Mouse (Mus musculus) liver, embryonic 12.5 days (tissue): ENCODE results near the gene Trp53tg5. TPM values are rescaled to one million over a fixed set of nuclear protein-coding genes. Genes with fewer than 3 reads are reported as not detected.

ENCODE experiments used
- ATAC-seq: fragments of 200-750 bp; cut with Nextera tagmentation; 2 replicates; pipeline ENCODE4 v1.8.0; 2017; ENCODE audit warnings: moderate number of reproducible peaks, mild to moderate bottlenecking, moderate library complexity
- H3K27ac ChIP-seq: fragments of 300-500 bp; sonication (generic); 2 replicates; pipeline ENCODE4 v1.5.1; 2016; ENCODE audit warnings: mild to moderate bottlenecking
- H3K27me3 ChIP-seq: fragments of 300-500 bp; sonication (generic); replicated peaks from 2 replicates; pipeline ENCODE4 v1.6.1; 2016; ENCODE audit warnings: mild to moderate bottlenecking, moderate library complexity
- H3K36me3 ChIP-seq: fragments of 300-500 bp; sonication (generic); 2 replicates; pipeline ENCODE4 v1.6.1; 2016; ENCODE audit warnings: mild to moderate bottlenecking, moderate library complexity
- H3K4me1 ChIP-seq: fragments of 300-500 bp; sonication (generic); 2 replicates; pipeline ENCODE4 v1.6.1; 2016
- H3K4me2 ChIP-seq: fragments of 300-500 bp; sonication (generic); 2 replicates; pipeline ENCODE4 v1.6.1; 2016; ENCODE audit warnings: mild to moderate bottlenecking, moderate library complexity
- H3K4me3 ChIP-seq: fragments of 300-500 bp; sonication (generic); 2 replicates; pipeline ENCODE4 v1.5.1; 2016; ENCODE audit warnings: mild to moderate bottlenecking, moderate library complexity
- H3K9ac ChIP-seq: fragments of 300-500 bp; sonication (generic); 2 replicates; pipeline ENCODE4 v1.6.1; 2016; ENCODE audit warnings: mild to moderate bottlenecking, moderate library complexity
- H3K9me3 ChIP-seq: fragments of 300-500 bp; sonication (generic); replicated peaks from 2 replicates; pipeline ENCODE4 v1.6.1; 2016; ENCODE audit warnings: mild to moderate bottlenecking, moderate library complexity
- WGBS: fragments of 180-500 bp; shearing (Covaris S2); methylation state at CpG from one replicate; pipeline ENCODE4 v1.1.7; 2016; ENCODE audit not compliant: insufficient replicate concordance; 5-methylcytosine and 5-hydroxymethylcytosine counted together
- polyA plus RNA-seq: library from polyadenylated mRNA; unstranded; fragments of >200 nt; fragmentation: Nextera tagmentation; extraction: Ambion mirVana; gene quantifications from 2 replicates; pipeline ENCODE4 v1.2.1, GENCODE M21; 2016

The Trp53tg5 gene
- polyA plus RNA-seq, 1 experiment from 2014 or later: not detected

DNA sequence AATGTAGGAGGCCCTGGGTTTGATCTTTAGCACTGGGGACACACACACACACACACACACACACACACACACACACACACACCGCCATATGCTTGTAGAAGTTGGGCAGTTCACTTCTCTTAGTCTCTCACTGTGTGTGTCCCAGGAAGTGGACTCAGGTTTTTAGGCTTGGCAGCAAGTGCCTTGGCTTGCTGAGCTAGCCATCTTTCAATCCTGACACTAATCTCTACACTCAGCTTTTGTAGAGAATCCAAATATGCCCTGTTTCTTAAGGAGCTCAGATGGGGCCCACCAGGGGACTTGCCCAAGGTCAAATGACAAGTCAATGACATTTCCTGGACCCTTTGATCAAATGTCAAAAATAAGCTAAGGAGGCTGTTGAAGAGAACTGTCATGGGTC, 17.1 kb downstream of the Trp53tg5 start:
- no peak for ATAC-seq
- Histone ChIP-seq H3K36me3 (no peaks in the 10 kb centered on the region), H3K9ac (no peak overlapping the region), H3K4me1 (peaks cover 11% of the 10 kb centered on the region; the same call in 1 of the 2 replicates), H3K4me3 (no peak overlapping the region), H3K27ac (peak overlapping the region; percentile 52), H3K27me3 (peaks cover 34% of the 10 kb centered on the region), H3K4me2 (no peak overlapping the region), H3K9me3 (no peaks in the 10 kb centered on the region)
- WGBS: 56% methylated on average over 1 of the region's 1 CpGs

DNA sequence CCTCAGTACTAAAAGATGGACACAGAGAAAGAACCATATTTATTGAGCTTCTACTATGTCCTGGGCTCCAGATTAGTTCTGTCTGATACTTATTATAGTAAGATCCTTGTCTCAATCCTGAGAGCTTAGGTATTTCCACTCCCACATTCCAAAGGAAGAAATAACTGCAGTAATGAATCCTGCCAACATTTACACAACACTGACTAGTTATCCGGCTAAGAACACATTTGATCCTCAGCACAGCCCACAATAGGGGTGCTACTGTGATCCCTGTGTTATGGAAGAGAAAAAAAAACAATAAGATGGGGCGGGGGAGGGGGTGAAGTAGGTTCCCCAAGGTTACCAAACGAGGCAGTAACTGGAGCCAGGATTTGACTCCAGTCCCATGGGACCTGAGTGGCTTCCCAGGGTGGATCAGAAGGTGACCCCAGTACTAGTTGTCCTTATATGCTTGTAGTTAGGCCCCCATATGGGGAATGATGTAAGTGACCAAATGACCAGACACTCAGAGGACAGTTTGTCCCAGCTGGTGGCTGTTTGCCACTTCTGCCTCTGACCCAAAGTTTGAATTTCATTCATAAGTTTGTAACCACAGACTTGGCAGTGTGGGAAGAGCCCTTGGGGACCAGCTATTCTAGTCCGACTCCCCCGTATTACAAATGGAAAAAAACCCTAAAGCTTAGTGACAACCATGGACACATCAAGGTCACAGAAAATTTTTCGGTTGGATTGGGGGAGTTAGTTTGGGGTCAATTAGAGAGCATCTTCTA, 17.9 kb downstream of the Trp53tg5 start:
- H3K36me3 ChIP-seq: no peaks in the 10 kb centered on the region
- no peak overlapping the region for H3K9ac ChIP-seq
- 57% methylated on average over 6 of the region's 6 CpGs for WGBS
- H3K4me3 ChIP-seq: no peak overlapping the region
- no peak overlapping the region for H3K4me2 ChIP-seq
- no peaks in the 10 kb centered on the region for H3K9me3 ChIP-seq
- no peak for ATAC-seq
- peaks cover 11% of the 10 kb centered on the region; the same call in 1 of the 2 replicates for H3K4me1 ChIP-seq
- no peak overlapping the region for H3K27ac ChIP-seq
- peaks cover 34% of the 10 kb centered on the region for H3K27me3 ChIP-seq

DNA sequence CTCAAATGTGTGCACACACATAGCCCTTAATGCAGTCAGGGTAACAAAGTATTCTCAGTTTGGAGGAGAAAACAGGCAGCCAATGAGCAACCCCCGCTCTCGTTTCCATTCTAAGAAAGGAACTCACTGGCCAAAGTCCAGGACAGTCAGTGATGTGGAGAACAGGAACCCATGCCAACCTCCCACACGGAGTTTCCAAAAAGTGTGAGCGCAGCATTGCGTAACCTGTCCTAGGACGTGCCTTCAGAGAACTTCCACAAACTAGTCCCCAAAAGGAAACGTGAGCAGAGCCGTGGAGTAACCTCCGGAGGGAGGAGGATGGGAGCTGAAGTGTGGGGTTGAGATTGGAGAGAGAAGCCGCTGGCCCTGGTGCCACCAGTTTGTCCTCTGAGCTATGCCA, 18.7 kb downstream of the Trp53tg5 start:
- Histone ChIP-seq H3K4me2 (no peak overlapping the region), H3K4me1 (peaks cover 11% of the 10 kb centered on the region; the same call in 1 of the 2 replicates), H3K4me3 (no peak overlapping the region), H3K9ac (no peak overlapping the region), H3K36me3 (no peaks in the 10 kb centered on the region), H3K27me3 (peaks cover 34% of the 10 kb centered on the region), H3K9me3 (no peaks in the 10 kb centered on the region), H3K27ac (no peak overlapping the region)
- ATAC-seq: no peak
- WGBS: 44% methylated on average over 10 of the region's 10 CpGs

GRCm38 (mm10) chr2:164453887-164454500, 19.5 kb downstream of the Trp53tg5 start:
- WGBS: 52% methylated on average over 7 of the region's 7 CpGs
- no peak for ATAC-seq
- H3K4me3 ChIP-seq: no peak overlapping the region
- no peaks in the 10 kb centered on the region for H3K9me3 ChIP-seq
- no peak overlapping the region for H3K4me2 ChIP-seq
- peaks cover 34% of the 10 kb centered on the region for H3K27me3 ChIP-seq
- H3K4me1 ChIP-seq: peaks cover 11% of the 10 kb centered on the region; the same call in 1 of the 2 replicates
- H3K36me3 ChIP-seq: no peaks in the 10 kb centered on the region
- no peak overlapping the region for H3K27ac ChIP-seq
- no peak overlapping the region for H3K9ac ChIP-seq

DNA sequence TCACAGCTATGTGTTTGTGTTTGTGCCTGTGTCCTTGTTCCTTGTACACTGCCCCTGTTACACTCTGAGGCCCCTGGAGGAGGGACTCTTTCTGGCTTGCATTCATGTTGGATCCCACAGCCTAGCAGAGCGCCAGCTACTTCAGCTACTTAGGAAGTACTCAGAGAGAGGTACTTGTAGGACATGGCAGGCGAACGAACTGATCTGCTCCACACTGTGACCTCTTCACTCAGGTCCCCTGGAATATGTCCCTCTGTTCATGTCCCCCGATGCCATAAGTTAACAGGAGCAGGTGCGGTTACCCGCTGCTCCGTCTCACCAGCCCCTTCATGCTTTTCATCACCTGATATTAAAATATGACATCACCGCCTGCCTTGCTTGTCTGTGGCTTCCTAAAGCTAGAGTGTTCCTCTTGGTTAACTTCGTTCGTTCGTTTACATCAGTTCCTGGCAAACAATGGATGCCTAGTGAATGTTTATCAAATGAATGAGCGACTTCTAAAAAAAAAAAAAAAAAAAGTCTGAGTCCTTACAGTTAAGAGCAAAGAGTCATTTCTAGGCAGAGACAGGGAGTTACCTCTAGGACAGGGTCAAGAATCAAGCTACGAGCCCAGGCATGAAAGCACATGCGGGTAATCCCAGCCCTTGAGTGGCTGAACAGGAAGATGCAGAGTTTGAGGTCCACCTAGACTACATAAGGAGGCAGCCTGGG, 20.3 kb downstream of the Trp53tg5 start:
- 64% methylated on average over 14 of the region's 14 CpGs for WGBS
- H3K27ac ChIP-seq: no peak overlapping the region

DNA sequence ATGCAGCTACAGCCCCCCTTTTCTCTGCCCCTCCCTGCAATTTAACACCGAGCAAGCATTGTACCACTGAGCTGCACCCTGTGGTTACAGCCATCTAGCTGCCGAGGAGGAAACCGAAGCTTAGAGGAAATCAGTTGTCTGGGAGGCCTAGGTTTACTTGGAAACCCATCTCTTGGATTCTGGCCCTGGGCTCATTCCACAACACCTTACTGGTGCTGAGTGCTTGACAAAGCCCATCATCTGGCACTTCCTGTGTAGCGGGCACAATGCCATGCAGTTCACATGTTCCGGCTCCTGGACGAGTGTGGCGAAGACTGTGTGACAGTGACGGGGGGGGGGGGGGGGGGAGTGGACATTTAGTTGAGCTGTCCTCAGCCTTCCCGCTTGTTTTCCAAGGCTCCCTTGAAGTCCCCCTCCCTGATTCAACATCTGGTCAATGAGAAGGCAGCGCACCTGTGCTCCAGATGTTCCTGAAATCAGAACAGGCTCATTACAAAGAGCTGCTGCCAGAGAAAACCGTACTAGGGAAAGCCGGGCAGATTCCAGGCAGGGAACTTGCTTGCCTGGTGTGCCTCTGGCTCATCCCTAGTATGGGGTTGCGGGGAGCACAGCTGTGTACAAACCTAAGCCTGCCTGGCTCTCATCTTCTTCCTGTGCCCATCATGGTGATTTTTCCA, 21.4 kb downstream of the Trp53tg5 start:
- Histone ChIP-seq H3K27me3 (peaks cover 24% of the 10 kb centered on the region; the same call in 1 of the 2 replicates), H3K27ac (no peak overlapping the region), H3K9ac (no peak overlapping the region), H3K36me3 (no peaks in the 10 kb centered on the region), H3K4me1 (peaks cover 11% of the 10 kb centered on the region; the same call in 1 of the 2 replicates), H3K4me3 (no peak overlapping the region), H3K9me3 (no peaks in the 10 kb centered on the region), H3K4me2 (no peak overlapping the region)
- ATAC-seq: no peak
- 56% methylated on average over 12 of the region's 13 CpGs for WGBS

More for the DNA sequence above, 20.3 kb downstream of the Trp53tg5 start:
- ATAC-seq: no peak
- peaks cover 29% of the 10 kb centered on the region; the same call in 1 of the 2 replicates for H3K27me3 ChIP-seq
- H3K9me3 ChIP-seq: no peaks in the 10 kb centered on the region
- H3K4me1 ChIP-seq: peaks cover 11% of the 10 kb centered on the region; the same call in 1 of the 2 replicates
- H3K9ac ChIP-seq: no peak overlapping the region
- H3K4me2 ChIP-seq: no peak overlapping the region
- no peaks in the 10 kb centered on the region for H3K36me3 ChIP-seq
- H3K4me3 ChIP-seq: no peak overlapping the region

- no peak for ATAC-seq
Measured at GRCm38 (mm10) chr2:164449341-164450042, 24.0 kb downstream of the Trp53tg5 start.

DNA sequence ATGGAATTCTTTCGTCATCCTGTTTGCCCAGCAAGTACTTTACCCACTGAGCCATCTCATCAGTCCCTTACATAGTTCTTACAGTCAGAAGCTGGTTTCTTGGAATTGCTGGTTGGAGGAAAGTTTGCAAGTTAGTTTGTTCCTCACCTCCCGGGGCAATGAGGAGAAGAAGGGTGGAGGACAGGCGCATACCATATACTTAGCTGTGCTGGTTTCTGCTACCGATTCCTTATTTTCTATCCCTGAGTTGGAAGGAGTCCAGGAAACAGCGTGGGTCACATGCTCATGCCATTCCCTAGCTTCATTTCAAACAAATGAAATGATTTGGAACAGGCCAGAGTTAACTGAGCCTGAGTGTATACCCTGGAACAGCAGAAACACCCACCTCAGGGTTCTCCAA, 24.6 kb downstream of the Trp53tg5 start:
- Histone ChIP-seq H3K27me3 (peaks cover 29% of the 10 kb centered on the region), H3K4me2 (no peak overlapping the region), H3K27ac (no peak overlapping the region), H3K4me3 (no peak overlapping the region), H3K9ac (no peak overlapping the region), H3K4me1 (0 out of 2 replicates have a peak, but pooled peaks cover under 1% of the 10 kb centered on the region), H3K9me3 (no peaks in the 10 kb centered on the region), H3K36me3 (no peaks in the 10 kb centered on the region)
- ATAC-seq: no peak
- WGBS: 60% methylated on average over 5 of the region's 5 CpGs

More at GRCm38 (mm10) chr2:164449341-164450042, 24.0 kb downstream of the Trp53tg5 start:
- Histone ChIP-seq H3K27ac (no peak overlapping the region), H3K4me1 (peaks cover 4% of the 10 kb centered on the region; the same call in 1 of the 2 replicates), H3K4me3 (no peak overlapping the region), H3K36me3 (no peaks in the 10 kb centered on the region), H3K9me3 (no peaks in the 10 kb centered on the region), H3K9ac (no peak overlapping the region), H3K27me3 (peaks cover 23% of the 10 kb centered on the region), H3K4me2 (no peak overlapping the region)
- 71% methylated on average over 14 of the region's 14 CpGs for WGBS

DNA sequence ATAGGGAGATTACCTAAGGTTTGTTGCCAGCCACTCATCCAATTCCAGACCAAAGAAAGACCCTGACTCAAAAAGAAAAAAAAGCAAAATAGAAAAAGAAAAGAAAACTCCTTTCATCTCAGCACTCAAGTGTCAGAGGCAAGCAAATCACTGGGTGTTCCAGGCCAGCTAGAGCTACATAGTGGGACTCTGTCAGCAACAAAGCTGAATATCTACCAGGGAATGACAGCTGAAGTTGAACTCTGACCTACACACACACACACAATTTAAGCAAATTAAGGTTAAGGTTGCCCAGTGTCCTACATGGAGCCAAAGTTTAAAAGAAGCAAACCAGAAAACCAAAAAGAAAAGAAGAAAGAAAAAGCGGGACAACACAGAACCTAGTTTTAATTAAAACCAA, 25.4 kb downstream of the Trp53tg5 start:
- WGBS: 42% methylated on average over 1 of the region's 1 CpGs
- no peak overlapping the region for H3K9ac ChIP-seq
- no peak for ATAC-seq
- peaks cover 36% of the 10 kb centered on the region for H3K27me3 ChIP-seq
- no peak overlapping the region for H3K27ac ChIP-seq
- H3K4me1 ChIP-seq: no peaks in the 10 kb centered on the region
- no peak overlapping the region for H3K4me3 ChIP-seq
- H3K9me3 ChIP-seq: no peaks in the 10 kb centered on the region
- no peaks in the 10 kb centered on the region for H3K36me3 ChIP-seq
- H3K4me2 ChIP-seq: no peak overlapping the region

DNA sequence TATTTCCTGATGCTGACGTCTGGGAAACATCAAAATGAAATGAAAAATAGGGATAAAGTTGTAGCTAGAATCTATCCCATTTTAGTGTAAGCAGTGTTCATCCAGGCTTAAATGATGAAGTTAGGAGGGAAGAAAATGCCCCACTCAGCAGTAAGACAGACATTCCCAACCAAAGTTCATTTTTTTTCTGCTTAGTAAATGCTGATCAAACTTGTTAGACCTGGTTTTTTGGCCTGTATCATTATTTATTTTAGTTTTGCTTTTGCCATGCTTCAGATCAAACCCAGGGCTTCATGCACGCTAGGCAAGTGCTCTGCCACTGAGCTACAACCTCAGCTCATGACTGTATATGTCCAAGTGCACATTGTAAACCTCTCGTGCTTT, 27.4 kb downstream of the Trp53tg5 start:
- ATAC-seq: no peak
- Histone ChIP-seq H3K4me1 (0 out of 2 replicates have a peak, but pooled peaks cover 2% of the 10 kb centered on the region), H3K4me2 (no peak overlapping the region), H3K27ac (no peak overlapping the region), H3K27me3 (peaks cover 46% of the 10 kb centered on the region), H3K9me3 (no peaks in the 10 kb centered on the region), H3K36me3 (no peaks in the 10 kb centered on the region), H3K4me3 (no peak overlapping the region), H3K9ac (no peak overlapping the region)
- WGBS: 44% methylated on average over 3 of the region's 3 CpGs
